Mouse (Mus musculus) layer of hippocampus, adult 11-12 months (tissue): ENCODE results near the gene Psenen.

Experiments used
- DNase-seq: peaks from one replicate; pipeline ENCODE4 v3.0.0; 2022; ENCODE audit warnings: low spot score

Gene Psenen

DNA sequence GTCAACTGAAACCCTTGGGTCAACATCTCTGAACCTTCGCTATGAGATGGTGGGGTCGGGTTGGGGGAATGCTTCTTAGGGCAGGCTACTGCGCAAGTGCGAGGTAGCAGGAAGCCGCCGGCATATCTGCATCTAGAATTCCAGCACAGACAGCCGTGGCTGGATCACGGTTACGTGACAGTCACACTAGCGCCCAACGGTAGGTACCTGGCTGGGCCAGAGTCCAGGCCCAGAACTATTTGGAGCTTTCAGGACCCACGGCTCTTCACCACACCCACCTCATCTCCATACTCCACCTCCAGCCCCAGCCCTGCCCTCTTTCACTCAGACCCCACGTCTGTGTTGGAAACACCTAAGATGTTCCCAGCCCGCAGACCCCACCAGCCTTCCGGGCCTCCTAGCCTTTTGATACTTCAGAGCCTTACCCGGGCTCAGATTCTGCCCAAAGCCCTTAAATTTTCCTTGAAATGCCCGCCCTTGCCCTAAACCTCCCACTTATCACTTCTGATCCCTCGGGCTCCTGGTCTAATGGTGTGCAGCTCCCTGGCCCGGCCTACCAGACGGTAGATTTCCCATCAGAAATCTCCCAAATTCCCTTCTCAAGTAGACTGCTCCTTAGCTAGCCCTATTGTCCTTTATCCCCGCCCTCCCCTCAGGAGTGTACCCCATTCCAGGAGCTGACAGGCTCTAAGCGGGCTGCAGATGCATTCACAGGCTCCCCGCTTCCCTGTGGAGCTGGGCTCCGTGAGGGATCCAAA lies 48.2 kb downstream of the Psenen start:
- DNase-seq = no peak
